Mouse (Mus musculus) testis, postnatal 14 days (tissue): ENCODE data around the gene Enpp7.
A peak's percentile ranks its signal among the peaks of the same experiment; 100 is the strongest.

Experiments used
- DNase-seq: peaks from one replicate; pipeline ENCODE4 v3.0.0; 2021; ENCODE audit warnings: low spot score

Gene Enpp7

GRCm38 (mm10) chr11:119036447-119036846 lies 48.5 kb downstream of the Enpp7 start:
- no peak for DNase-seq

GRCm38 (mm10) chr11:119036934-119037779 lies 49.2 kb downstream of the Enpp7 start:
- DNase-seq: no peak

- no peak for DNase-seq
These were observed 49.9 kb downstream of the Enpp7 start for GRCm38 (mm10) chr11:119037780-119038401.

- no peak for DNase-seq
These were observed 50.9 kb downstream of the Enpp7 start for GRCm38 (mm10) chr11:119038744-119039484.

- no peak for DNase-seq
These were observed 51.9 kb downstream of the Enpp7 start for GRCm38 (mm10) chr11:119039732-119040512.

GRCm38 (mm10) chr11:119040600-119041324 lies 52.8 kb downstream of the Enpp7 start, which contains the start of gene Cbx8:
Gene Cbx8, minus strand, starts transcription at chr11:119040969.
- peak; percentile 99 for DNase-seq

- DNase-seq: peak; percentile 78
These were observed 53.3 kb downstream of the Enpp7 start for GRCm38 (mm10) chr11:119041325-119041716.

GRCm38 (mm10) chr11:119041750-119042465 lies 53.9 kb downstream of the Enpp7 start:
- no peak for DNase-seq
